ENCODE assay signal across 9 mouse cellular contexts in the genomic region with DNA sequence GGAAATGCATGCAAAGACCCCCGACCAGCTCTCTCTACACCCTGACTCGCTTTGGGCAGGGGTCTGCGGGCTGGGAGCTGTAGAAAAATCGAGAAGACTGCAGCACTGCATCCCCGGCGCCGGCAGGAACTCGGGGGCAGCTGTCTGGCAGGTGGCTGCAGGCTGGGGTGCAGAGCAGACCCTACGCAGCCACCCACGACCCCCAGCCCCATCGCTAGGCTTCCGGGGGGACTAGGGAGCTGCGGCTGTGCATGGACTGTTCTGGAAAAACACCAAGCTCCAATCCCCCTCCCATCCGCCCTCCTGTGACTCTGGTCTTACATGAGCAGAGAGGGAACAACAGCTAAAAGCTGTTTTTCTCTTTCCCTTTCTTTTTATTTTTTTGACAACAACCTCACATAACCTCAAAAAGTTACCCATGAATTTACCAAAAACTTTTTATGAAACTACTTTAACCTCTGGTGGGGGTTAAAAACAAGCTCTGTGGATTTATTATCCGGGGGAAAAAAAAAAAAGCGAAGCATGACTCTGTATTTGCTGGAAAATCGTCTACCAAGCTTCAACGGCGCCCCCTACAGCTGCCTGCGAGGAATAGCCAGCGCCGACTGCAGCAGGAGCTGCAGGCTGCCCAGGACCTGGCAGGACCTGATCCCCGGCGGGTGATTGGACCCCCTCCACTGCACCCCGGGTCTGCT. TPM values are rescaled to one million over a fixed set of nuclear protein-coding genes. Genes with fewer than 3 reads are reported as not detected.
DNase-seq lines count a peak whose midpoint lies in the region; ATAC-seq and TF ChIP-seq lines count a peak whose summit lies in the region.
"Had no signal": no experiment of that assay in that cellular context is flagged by ENCODE, and none has a peak within 500 bp of the region (broad histone marks: within the 10 kb centered on the region; RNA-seq: fewer than 3 reads in every experiment).

No protein-coding gene starts in this region.

- no peaks in the 10 kb centered on the region for H3K4me1 ChIP-seq in bone marrow, adult 2 months (ENCODE audit: control insufficient read depth, insufficient read depth, low read length)
- no peaks in the 10 kb centered on the region for H3K4me1 ChIP-seq in embryonic facial prominence, embryonic 14.5 days (ENCODE audit: control insufficient read depth, insufficient read depth, low read length)
- H3K4me1 ChIP-seq in limb, embryonic 14.5 days (ENCODE audit: control insufficient read depth, insufficient read depth, low read length), result no peaks in the 10 kb centered on the region; the same call in 1 of the 2 replicates
- H3K4me1 ChIP-seq in midbrain, embryonic 16.5 days (ENCODE audit: control insufficient read depth, insufficient read depth, low read length), result peaks cover 13% of the 10 kb centered on the region
- no peaks in the 10 kb centered on the region; the same call in 1 of the 2 replicates for H3K4me1 ChIP-seq in spleen, adult 2 months (ENCODE audit: control insufficient read depth, insufficient read depth, insufficient read length)

- TF ChIP-seq CTCF in bone marrow, adult 2 months (IDR thresholded peaks at IDR 0.05; ENCODE audit: control insufficient read depth, insufficient read depth, low read length), result peak; percentile 69
- peak; percentile 84 for TF ChIP-seq CTCF in spleen, adult 2 months (IDR thresholded peaks at IDR 0.05; ENCODE audit: extremely low read depth, insufficient read depth, insufficient read length, insufficient replicate concordance)

- H3K27me3 ChIP-seq in embryonic facial prominence, embryonic 14.5 days (replicated peaks; ENCODE audit: control insufficient read depth, insufficient read depth, low read length), result no peaks in the 10 kb centered on the region
- H3K27me3 ChIP-seq in limb, embryonic 14.5 days (ENCODE audit: control insufficient read depth, insufficient read depth, low read length), result no peaks in the 10 kb centered on the region
- H3K27me3 ChIP-seq in midbrain, embryonic 16.5 days (ENCODE audit: control insufficient read depth, insufficient read depth, low read depth, low read length), result no peaks in the 10 kb centered on the region; the same call in 1 of the 2 replicates
- H3K27me3 ChIP-seq in spleen, adult 2 months (ENCODE audit: control insufficient read depth, insufficient read depth, low read length), result no peaks in the 10 kb centered on the region

- peak overlapping the region; percentile 61 for H3K4me3 ChIP-seq in bone marrow, adult 2 months (replicated peaks; ENCODE audit: control insufficient read depth, low read depth, low read length)
- peak overlapping the region; percentile 44 for H3K4me3 ChIP-seq in embryonic facial prominence, embryonic 14.5 days (ENCODE audit: low read depth, low read length)
- peak overlapping the region; percentile 36 for H3K4me3 ChIP-seq in limb, embryonic 14.5 days (replicated peaks; ENCODE audit: low read length)
- peak overlapping the region; percentile 47 for H3K4me3 ChIP-seq in midbrain, embryonic 16.5 days (ENCODE audit: low read depth, low read length)
- peak overlapping the region; percentile 22; the same call in 1 of the 2 replicates for H3K4me3 ChIP-seq in spleen, adult 2 months (ENCODE audit: extremely low read depth, insufficient read depth, insufficient read length)

- no peaks in the 10 kb centered on the region for H3K9me3 ChIP-seq in embryonic facial prominence, embryonic 14.5 days (ENCODE audit: control insufficient read depth, low read length)
- no peaks in the 10 kb centered on the region for H3K9me3 ChIP-seq in limb, embryonic 14.5 days (ENCODE audit: control insufficient read depth, low read length)
- H3K9me3 ChIP-seq in midbrain, embryonic 16.5 days (replicated peaks; ENCODE audit: control insufficient read depth, low read length, poor library complexity, severe bottlenecking), result no peaks in the 10 kb centered on the region

- ATAC-seq in embryonic facial prominence, embryonic 14.5 days (ENCODE audit: low read depth), result peak; percentile 80
- peak; percentile 86 for ATAC-seq in limb, embryonic 14.5 days (ENCODE audit: low FRiP score, low read depth)
- peak; percentile 85 for ATAC-seq in midbrain, embryonic 16.5 days

- no peak for TF ChIP-seq POLR2A in bone marrow, adult 2 months (IDR thresholded peaks at IDR 0.05; ENCODE audit: borderline replicate concordance, control insufficient read depth, low read depth, low read length)
- TF ChIP-seq POLR2A in limb, embryonic 14.5 days (IDR thresholded peaks at IDR 0.05; ENCODE audit: borderline replicate concordance, extremely low read depth, insufficient read depth, insufficient read length), result no peak
- no peak for TF ChIP-seq POLR2A in spleen, adult 2 months (IDR thresholded peaks at IDR 0.05; ENCODE audit: low read depth, low read length)

- no peaks in the 10 kb centered on the region for H3K36me3 ChIP-seq in embryonic facial prominence, embryonic 14.5 days (ENCODE audit: control insufficient read depth, insufficient read depth, low read length)
- no peaks in the 10 kb centered on the region for H3K36me3 ChIP-seq in limb, embryonic 14.5 days (ENCODE audit: control insufficient read depth, insufficient read depth, low read length)
- no peaks in the 10 kb centered on the region for H3K36me3 ChIP-seq in midbrain, embryonic 16.5 days (ENCODE audit: control insufficient read depth, insufficient read depth, low read length)
- peaks cover 8% of the 10 kb centered on the region; the same call in 1 of the 2 replicates for H3K36me3 ChIP-seq in spleen, adult 2 months (ENCODE audit: control insufficient read depth, insufficient read depth, low read length)
- H3K36me3 ChIP-seq: G1E had no signal

- H3K4me2 ChIP-seq in embryonic facial prominence, embryonic 14.5 days (ENCODE audit: low read depth, low read length), result peak overlapping the region; percentile 91
- H3K4me2 ChIP-seq in limb, embryonic 14.5 days (replicated peaks; ENCODE audit: low read depth, low read length, severe bottlenecking), result peak overlapping the region; percentile 82
- peak overlapping the region; percentile 97 for H3K4me2 ChIP-seq in midbrain, embryonic 16.5 days (ENCODE audit: low read length)

- DNase-seq in 3T3-L1 (ENCODE audit: low read depth, low spot score), result peak; percentile 87
- peak; percentile 95 for DNase-seq in embryonic facial prominence, embryonic 14.5 days (ENCODE audit: low spot score)
- peak; percentile 87 for DNase-seq in heart, adult 8-10 months (ENCODE audit: low spot score)
- peak; percentile 84 for DNase-seq in kidney, adult 9 months
- DNase-seq in limb, embryonic 14.5 days (ENCODE audit: low spot score), result peak; percentile 94
- DNase-seq in spleen, adult 2 months (ENCODE audit: low read depth in 1 of 2, low spot score in 2 of 2), result peak; percentile 41 to 79

- WGBS in bone marrow, adult 2 months, result 2% methylated on average over 25 of the region's 25 CpGs
- under 1% methylated on average over 23 of the region's 25 CpGs for WGBS in embryonic facial prominence, embryonic 14.5 days
- under 1% methylated on average over 24 of the region's 25 CpGs for WGBS in limb, embryonic 14.5 days
- WGBS in midbrain, embryonic 16.5 days, result under 1% methylated on average over 25 of the region's 25 CpGs
- 14% methylated on average over 25 of the region's 25 CpGs for WGBS in spleen, adult 2 months

- H3K27ac ChIP-seq in bone marrow, adult 2 months (ENCODE audit: control insufficient read depth, insufficient read depth, low read depth, low read length, poor library complexity), result no peak overlapping the region
- H3K27ac ChIP-seq in embryonic facial prominence, embryonic 14.5 days (replicated peaks; ENCODE audit: low read depth, low read length), result peak overlapping the region; percentile 62; the same call in 1 of the 2 replicates
- H3K27ac ChIP-seq in limb, embryonic 14.5 days (replicated peaks; ENCODE audit: low read depth, low read length), result peak overlapping the region; percentile 45
- peak overlapping the region; percentile 69 for H3K27ac ChIP-seq in midbrain, embryonic 16.5 days (ENCODE audit: low read length)
- peak overlapping the region; percentile 45; the same call in 1 of the 2 replicates for H3K27ac ChIP-seq in spleen, adult 2 months (ENCODE audit: insufficient read depth, low read length)

- peak overlapping the region; percentile 62 for H3K9ac ChIP-seq in embryonic facial prominence, embryonic 14.5 days (ENCODE audit: low read depth, low read length)
- H3K9ac ChIP-seq in limb, embryonic 14.5 days (ENCODE audit: low read depth, low read length, severe bottlenecking), result peak overlapping the region; percentile 47
- H3K9ac ChIP-seq in midbrain, embryonic 16.5 days (ENCODE audit: low read depth, low read length), result peak overlapping the region; percentile 68

RNA-seq across cellular contexts. Expression of gene Zfp831, which starts 30.4 kb away (rescaled TPM):
- polyA plus RNA-seq in bone marrow, adult 2 months (2011; ENCODE audit: insufficient read depth, insufficient read length, low replicate concordance, missing spikeins), result 2.0 and 6.0 TPM in 2 replicates
- polyA plus RNA-seq in embryonic facial prominence, embryonic 14.5 days (2014; fragmentation: Nextera tagmentation; extraction: Ambion mirVana), result not detected in 2 replicates
- total RNA-seq in heart, adult 8-10 months (2022), result under 1 TPM; 0.03 to 0.14 (median 0.06) TPM
- 0.04 and 0.08 TPM in 2 replicates for polyA plus RNA-seq in limb, embryonic 14.5 days (2012; rRNA removed)
- polyA plus RNA-seq in limb, embryonic 14.5 days (2014; fragmentation: Nextera tagmentation; extraction: Ambion mirVana), result 0.01 and 0.03 TPM in 2 replicates
- polyA plus RNA-seq in midbrain, embryonic 16.5 days (2015; fragmentation: Nextera tagmentation; extraction: Ambion mirVana), result not detected in 2 replicates
- polyA plus RNA-seq in spleen, adult 2 months (2012; rRNA removed), result 6.7 and 6.9 TPM in 2 replicates
- polyA plus RNA-seq: G1E had no signal
